In genomic region chr4:92502010-92502409, GRCm38 (mm10) we compare ENCODE assay signal across 22 mouse cellular contexts.
DNase-seq lines count a peak whose midpoint lies in the region; TF ChIP-seq lines count a peak whose summit lies in the region.
"Had no signal": no experiment of that assay in that cellular context is flagged by ENCODE, and none has a peak within 500 bp of the region (broad histone marks: within the 10 kb centered on the region; RNA-seq: fewer than 3 reads in every experiment).

No protein-coding gene starts in this region.

- H3K36me3 ChIP-seq in MEL (ENCODE audit: control insufficient read depth in 1 of 2, insufficient read depth in 2 of 2, low read length in 2 of 2) = peaks cover 0 to 26% of the 10 kb centered on the region in 2 experiments; a peak in 2 of 4 replicates
- no peaks in the 10 kb centered on the region for H3K36me3 ChIP-seq in thymus, adult 2 months (ENCODE audit: control insufficient read depth, insufficient read depth, low read length)
- H3K36me3 ChIP-seq: G1E had no signal

- TF ChIP-seq CTCF in MEL (IDR thresholded peaks at IDR 0.05 in 2 of 3, conservative IDR thresholded peaks at IDR 0.05 in 1 of 3; ENCODE audit: control insufficient read depth in 1 of 3, insufficient read depth in 1 of 3, low read depth in 2 of 3, low read length in 3 of 3, poor library complexity in 1 of 3, severe bottlenecking in 1 of 3) = no peak
- no peak for TF ChIP-seq CTCF in thymus, adult 2 months (IDR thresholded peaks at IDR 0.05; ENCODE audit: borderline replicate concordance, control insufficient read depth, extremely low read depth, insufficient read depth, low read length, poor library complexity)

- TF ChIP-seq EP300 in MEL (IDR thresholded peaks at IDR 0.05; ENCODE audit: low read depth in 1 of 2, low read length in 2 of 2) = peak; percentile 98 to 99

- no peaks in the 10 kb centered on the region for H3K27me3 ChIP-seq in MEL (ENCODE audit: control insufficient read depth in 1 of 2, insufficient read depth in 2 of 2, low read length in 2 of 2)
- no peaks in the 10 kb centered on the region for H3K27me3 ChIP-seq in thymus, adult 2 months (ENCODE audit: control insufficient read depth, insufficient read depth, low read length)
- H3K27me3 ChIP-seq: CH12.LX, Patski had no signal

- peak overlapping the region; percentile 50 for H3K27ac ChIP-seq in MEL (ENCODE audit: control insufficient read depth, low read depth, low read length)
- no peak overlapping the region for H3K27ac ChIP-seq in thymus, adult 2 months (ENCODE audit: control insufficient read depth, insufficient read depth, low read length)

- intact Hi-C loops in heart, postnatal 36 days (cut with DNase I) = no loop called here

- H3K4me1 ChIP-seq in MEL (ENCODE audit: control insufficient read depth in 1 of 2, insufficient read depth in 2 of 2, low read length in 2 of 2) = peaks cover 6 to 14% of the 10 kb centered on the region in 2 experiments
- no peaks in the 10 kb centered on the region for H3K4me1 ChIP-seq in thymus, adult 2 months (replicated peaks; ENCODE audit: control insufficient read depth, insufficient read depth, low read length)

- no peak overlapping the region for H3K9ac ChIP-seq in MEL (ENCODE audit: control insufficient read depth, low read depth, low read length, poor library complexity, severe bottlenecking)

- H3K9me3 ChIP-seq in MEL (replicated peaks; ENCODE audit: insufficient read depth, low read length) = no peaks in the 10 kb centered on the region
- H3K9me3 ChIP-seq: G1E had no signal

- no peaks in the 10 kb centered on the region for H3K79me2 ChIP-seq in MEL (ENCODE audit: control insufficient read depth, insufficient read depth, low read length, poor library complexity)

- TF ChIP-seq RAD21 in MEL (IDR thresholded peaks at IDR 0.05; ENCODE audit: low read depth, low read length) = no peak

- no peak for TF ChIP-seq POLR2A in MEL (IDR thresholded peaks at IDR 0.05; ENCODE audit: control insufficient read depth in 1 of 2, insufficient read depth in 1 of 2, low read depth in 1 of 2, low read length in 2 of 2, poor library complexity in 1 of 2)
- no peak for TF ChIP-seq POLR2A in thymus, adult 2 months (IDR thresholded peaks at IDR 0.05; ENCODE audit: control insufficient read depth, extremely low read depth, insufficient read depth, low read length, poor library complexity)

- H3K4me3 ChIP-seq in MEL (ENCODE audit: control insufficient read depth in 1 of 2, insufficient read depth in 1 of 2, low read depth in 2 of 2, low read length in 2 of 2) = no peak overlapping the region
- no peak overlapping the region for H3K4me3 ChIP-seq in thymus, adult 2 months (ENCODE audit: control insufficient read depth, insufficient read depth, low read length)

- DNase-seq in 416B (ENCODE audit: low read depth) (peak; percentile 43), MEL (ENCODE audit: low read depth, low spot score) (peak; percentile 85), MEL-GATA-1-ER (ENCODE audit: extremely low read depth, low read depth) (peak; percentile 58)
- no peak for DNase-seq in heart, postnatal 36 days
- no peak for DNase-seq in thymus, adult 2 months
- DNase-seq in B cell, adult 2 months = no peak
- DNase-seq: adrenal gland, adult 2 months; adrenal gland, adult 8-10 months; adrenal gland, postnatal 10 days; adrenal gland, postnatal 14 days; adrenal gland, postnatal 25 days; adrenal gland, postnatal 36 days; cerebellum, adult 11 months; cerebellum, adult 11-12 months; cerebellum, adult 18-20 months; cerebellum, adult 2 months; cerebellum, adult 8-10 months; cerebellum, adult 9-10 months; cerebellum, adult 9-11 months had no signal

TF ChIP-seq in MEL, 35 proteins besides CTCF, POLR2A, EP300 and RAD21:
- peak; percentile 95 for TF ChIP-seq RCOR1 (IDR thresholded peaks at IDR 0.05; ENCODE audit: low read depth, low read length)
- peak; percentile 83 for TF ChIP-seq TAL1 (IDR thresholded peaks at IDR 0.05; ENCODE audit: low read length)
- no peak for TF ChIP-seq USF2 (IDR thresholded peaks at IDR 0.05; ENCODE audit: borderline replicate concordance in 1 of 2, insufficient read depth in 1 of 2, low read depth in 1 of 2, low read length in 2 of 2)
- TF ChIP-seq ETS1 (IDR thresholded peaks at IDR 0.05; ENCODE audit: low read depth, low read length) = peak; percentile 88
- peak; percentile 98 for TF ChIP-seq GATA1 (IDR thresholded peaks at IDR 0.05; ENCODE audit: low read depth, low read length)
- TF ChIP-seq BHLHE40 (IDR thresholded peaks at IDR 0.05; ENCODE audit: borderline replicate concordance, low read depth, low read length) = peak; percentile 62; the same call in 1 of the 2 replicates
- TF ChIP-seq TCF12 (IDR thresholded peaks at IDR 0.05; ENCODE audit: low read depth, low read length) = peak; percentile 94
- TF ChIP-seq POLR2AphosphoS2 (IDR thresholded peaks at IDR 0.05; ENCODE audit: low read length) = no peak
- TF ChIP-seq TBP (IDR thresholded peaks at IDR 0.05; ENCODE audit: low read depth, low read length) = 0 out of 2 replicates have a peak, but pooled peaks have one; percentile 33
- no peak for TF ChIP-seq MAX (IDR thresholded peaks at IDR 0.05; ENCODE audit: low read length)
- peak; percentile 64; the same call in 1 of the 2 replicates for TF ChIP-seq MYC (IDR thresholded peaks at IDR 0.05; ENCODE audit: low read depth, low read length)
- no peak for TF ChIP-seq UBTF (IDR thresholded peaks at IDR 0.05; ENCODE audit: borderline replicate concordance, insufficient read depth, low read depth, low read length)
- TF ChIP-seq CHD2 (IDR thresholded peaks at IDR 0.05; ENCODE audit: low read length) = peak; percentile 58; the same call in 1 of the 2 replicates
- TF ChIP-seq SIN3A (IDR thresholded peaks at IDR 0.05; ENCODE audit: low read length) = peak; percentile 82
- TF ChIP-seq E2F4 (IDR thresholded peaks at IDR 0.05; ENCODE audit: borderline replicate concordance, low read depth, low read length) = no peak
- TF ChIP-seq SMC3 (IDR thresholded peaks at IDR 0.05; ENCODE audit: low read depth, low read length) = no peak
- TF ChIP-seq MAFK (IDR thresholded peaks at IDR 0.05; ENCODE audit: borderline replicate concordance, low read depth, low read length) = peak; percentile 76
- 0 out of 2 replicates have a peak, but pooled peaks have one; percentile 70 for TF ChIP-seq MAZ (IDR thresholded peaks at IDR 0.05; ENCODE audit: low read depth, low read length)
- TF ChIP-seq USF1 (IDR thresholded peaks at IDR 0.05; ENCODE audit: low read depth, low read length) = no peak
- no peak for TF ChIP-seq ELF1 (IDR thresholded peaks at IDR 0.05; ENCODE audit: low read depth, low read length)
TF ChIP-seq in MEL: peak in this region for 12.

Comparison
In these comparisons a context has a peak if more than half of its experiments do, and no peak if none do; other contexts are left out.
1. DNase-seq: peak in 416B (single experiment), MEL (single experiment) and MEL-GATA-1-ER (single experiment); none in heart, postnatal 36 days (0 of 2), thymus, adult 2 months (single experiment) and B cell, adult 2 months (0 of 2).